Mouse (Mus musculus): ENCODE measurements around the gene Psg16. TPM values are rescaled to one million over a fixed set of nuclear protein-coding genes. Genes with fewer than 3 reads are reported as not detected.

The Psg16 gene
- polyA plus RNA-seq, 1 experiment from 2014 or later = 0.11 TPM

- H3K9me3 ChIP-seq (replicated peaks) = no peaks in the 10 kb centered on the region
- 61% methylated on average over 9 of the region's 9 CpGs for WGBS
- no peak overlapping the region for H3K4me3 ChIP-seq (replicated peaks)
- no peaks in the 10 kb centered on the region for H3K4me1 ChIP-seq
- no peak overlapping the region for H3K4me2 ChIP-seq (replicated peaks)
- no peak for ATAC-seq (ENCODE audit: insufficient number of reproducible peaks, low FRiP score, low TSS enrichment, low read depth)
- H3K36me3 ChIP-seq = peaks cover 85% of the 10 kb centered on the region
- H3K27ac ChIP-seq (replicated peaks) = no peak overlapping the region
- H3K9ac ChIP-seq = no peak overlapping the region
- no peaks in the 10 kb centered on the region for H3K27me3 ChIP-seq
Observed at GRCm38 (mm10) chr7:17038018-17038695, 35.7 kb upstream of the Psg16 start.

DNA sequence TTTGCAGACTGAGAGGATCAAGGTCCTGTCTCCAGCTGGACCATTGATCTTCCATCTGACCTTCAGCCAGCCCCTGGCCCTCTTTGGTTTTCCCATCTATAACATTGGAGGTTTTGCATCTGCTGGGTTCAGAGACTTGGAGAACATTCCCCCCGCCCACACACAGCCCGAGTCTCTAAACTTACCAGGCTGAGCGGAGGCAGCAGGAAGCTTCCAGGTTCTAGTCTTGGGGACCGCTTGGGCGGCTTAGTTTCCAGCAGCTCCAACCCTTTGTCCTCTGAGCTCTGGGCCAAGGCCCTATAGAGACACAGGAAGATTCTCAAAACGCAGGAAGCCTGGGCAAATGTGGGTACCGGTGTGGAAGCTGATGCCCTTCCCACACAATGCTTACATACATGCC is 34.5 kb upstream of the Psg16 start:
- whole genome bisulfite sequencing = 95% methylated on average over 7 of the region's 7 CpGs
- no peaks in the 10 kb centered on the region for H3K9me3 ChIP-seq (replicated peaks)
- peaks cover 85% of the 10 kb centered on the region for H3K36me3 ChIP-seq
- H3K9ac ChIP-seq = no peak overlapping the region
- ATAC-seq (ENCODE audit: insufficient number of reproducible peaks, low FRiP score, low TSS enrichment, low read depth) = no peak
- H3K27me3 ChIP-seq = no peaks in the 10 kb centered on the region
- no peak overlapping the region for H3K4me2 ChIP-seq (replicated peaks)
- no peak overlapping the region for H3K4me3 ChIP-seq (replicated peaks)
- H3K4me1 ChIP-seq = no peaks in the 10 kb centered on the region
- H3K27ac ChIP-seq (replicated peaks) = no peak overlapping the region

- Histone ChIP-seq H3K4me2 (replicated peaks) (no peak overlapping the region), H3K36me3 (peaks cover 72% of the 10 kb centered on the region), H3K27ac (replicated peaks) (no peak overlapping the region), H3K9me3 (replicated peaks) (no peaks in the 10 kb centered on the region), H3K4me1 (0 out of 2 replicates have a peak, but pooled peaks cover 6% of the 10 kb centered on the region), H3K9ac (no peak overlapping the region), H3K27me3 (no peaks in the 10 kb centered on the region), H3K4me3 (replicated peaks) (no peak overlapping the region)
- no peak for ATAC-seq (ENCODE audit: insufficient number of reproducible peaks, low FRiP score, low TSS enrichment, low read depth)
- WGBS = 39% methylated on average over 1 of the region's 1 CpGs
Observed at GRCm38 (mm10) chr7:17045743-17046142, 28.1 kb upstream of the Psg16 start.

DNA sequence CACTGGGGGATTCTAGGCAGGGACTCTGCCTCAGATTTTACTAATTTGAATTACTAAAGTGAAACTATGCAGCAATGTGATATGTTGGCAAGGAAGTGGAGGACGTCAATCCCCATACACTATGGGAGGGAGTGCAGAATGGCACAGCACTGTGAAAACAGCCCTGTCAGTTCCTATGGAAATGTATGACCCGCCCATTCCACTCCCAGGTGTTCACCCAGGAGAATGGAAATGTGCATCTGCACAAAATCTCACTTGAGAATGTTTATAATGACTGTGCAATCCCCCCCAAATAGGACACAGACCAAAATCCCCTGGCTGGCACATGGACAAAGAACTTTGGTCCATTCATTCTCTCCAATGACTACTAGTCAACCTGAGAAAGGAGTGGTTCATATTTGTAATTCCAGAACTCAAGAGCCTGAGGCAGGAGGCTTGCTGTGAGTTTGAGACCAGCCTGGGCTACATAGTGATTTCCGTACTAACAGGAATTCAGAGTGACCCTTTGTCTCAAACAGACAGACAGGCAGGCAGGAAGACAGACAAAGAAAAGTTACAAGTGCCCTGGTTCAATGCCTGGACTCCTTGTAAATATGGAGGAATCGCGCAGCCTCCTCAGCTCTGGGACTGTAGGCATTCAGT is 26.7 kb upstream of the Psg16 start:
- Histone ChIP-seq H3K9me3 (replicated peaks) (no peaks in the 10 kb centered on the region), H3K36me3 (peaks cover 75% of the 10 kb centered on the region), H3K4me2 (replicated peaks) (no peak overlapping the region), H3K27me3 (no peaks in the 10 kb centered on the region), H3K9ac (no peak overlapping the region), H3K4me1 (0 out of 2 replicates have a peak, but pooled peaks cover 8% of the 10 kb centered on the region), H3K27ac (replicated peaks) (no peak overlapping the region), H3K4me3 (replicated peaks) (no peak overlapping the region)
- WGBS = 87% methylated on average over 5 of the region's 5 CpGs
- no peak for ATAC-seq (ENCODE audit: insufficient number of reproducible peaks, low FRiP score, low TSS enrichment, low read depth)

DNA sequence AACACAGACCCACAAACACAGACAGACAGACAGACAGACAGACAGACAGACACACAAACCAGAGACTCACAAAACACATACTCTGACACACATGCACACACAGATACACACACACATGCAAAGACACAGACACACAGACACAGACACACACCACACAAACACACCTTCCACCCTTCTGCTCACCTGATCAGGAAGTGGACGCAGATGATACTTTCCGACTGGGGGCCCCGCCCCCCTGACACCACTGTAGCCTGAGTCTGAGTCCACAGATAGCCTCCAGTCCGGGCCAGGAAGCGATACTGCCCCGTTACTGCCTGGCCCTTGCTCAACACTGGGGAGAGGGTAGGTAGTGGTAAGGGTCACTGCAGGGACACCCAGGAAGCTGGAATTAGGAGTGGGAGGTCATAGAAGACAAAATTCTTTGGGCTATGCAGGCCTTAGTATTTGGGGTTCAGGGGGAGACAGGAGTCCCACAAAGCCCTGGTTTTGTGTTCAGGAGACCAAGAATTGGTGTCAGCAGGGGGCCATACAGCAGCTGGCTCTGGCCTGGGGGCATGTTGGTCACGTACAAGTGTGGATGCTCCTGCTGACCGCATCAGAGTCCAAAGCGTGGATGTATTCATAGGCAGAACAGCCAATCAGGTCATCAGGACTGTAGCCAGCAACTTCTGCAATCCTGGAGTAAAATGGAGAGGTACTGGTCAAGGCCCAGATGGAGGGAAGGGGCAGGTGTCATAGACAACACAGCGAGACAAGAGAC is 25.2 kb upstream of the Psg16 start:
- Histone ChIP-seq H3K36me3 (peaks cover 68% of the 10 kb centered on the region), H3K27me3 (no peaks in the 10 kb centered on the region), H3K9ac (no peak overlapping the region), H3K4me3 (replicated peaks) (no peak overlapping the region), H3K4me2 (replicated peaks) (no peak overlapping the region), H3K27ac (replicated peaks) (no peak overlapping the region), H3K4me1 (0 out of 2 replicates have a peak, but pooled peaks cover 8% of the 10 kb centered on the region), H3K9me3 (replicated peaks) (no peaks in the 10 kb centered on the region)
- WGBS = 83% methylated on average over 10 of the region's 10 CpGs
- ATAC-seq (ENCODE audit: insufficient number of reproducible peaks, low FRiP score, low TSS enrichment, low read depth) = no peak

- Histone ChIP-seq H3K36me3 (peaks cover 63% of the 10 kb centered on the region), H3K27ac (replicated peaks) (no peak overlapping the region), H3K4me1 (peaks cover 9% of the 10 kb centered on the region; the same call in 1 of the 2 replicates), H3K4me3 (replicated peaks) (no peak overlapping the region), H3K9ac (no peak overlapping the region), H3K4me2 (replicated peaks) (no peak overlapping the region), H3K9me3 (replicated peaks) (no peaks in the 10 kb centered on the region), H3K27me3 (no peaks in the 10 kb centered on the region)
- no peak for ATAC-seq (ENCODE audit: insufficient number of reproducible peaks, low FRiP score, low TSS enrichment, low read depth)
- 70% methylated on average over 11 of the region's 11 CpGs for WGBS
Observed at GRCm38 (mm10) chr7:17050491-17050890, 23.3 kb upstream of the Psg16 start.

GRCm38 (mm10) chr7:17050933-17051594 is 22.8 kb upstream of the Psg16 start:
- Histone ChIP-seq H3K36me3 (peaks cover 63% of the 10 kb centered on the region), H3K4me3 (replicated peaks) (no peak overlapping the region), H3K4me1 (peaks cover 12% of the 10 kb centered on the region), H3K27ac (replicated peaks) (no peak overlapping the region), H3K4me2 (replicated peaks) (no peak overlapping the region), H3K9ac (no peak overlapping the region), H3K9me3 (replicated peaks) (no peaks in the 10 kb centered on the region), H3K27me3 (no peaks in the 10 kb centered on the region)
- 14% methylated on average over 14 of the region's 17 CpGs for WGBS
- 0 out of 2 replicates have a peak, but pooled peaks have one; percentile 26 for ATAC-seq (ENCODE audit: insufficient number of reproducible peaks, low FRiP score, low TSS enrichment, low read depth)

GRCm38 (mm10) chr7:17054325-17054989 is 19.4 kb upstream of the Psg16 start:
- no peak for ATAC-seq (ENCODE audit: insufficient number of reproducible peaks, low FRiP score, low TSS enrichment, low read depth)
- 86% methylated on average over 14 of the region's 16 CpGs for WGBS
- Histone ChIP-seq H3K9ac (no peak overlapping the region), H3K27me3 (no peaks in the 10 kb centered on the region), H3K4me2 (replicated peaks) (no peak overlapping the region), H3K4me3 (replicated peaks) (no peak overlapping the region), H3K4me1 (peaks cover 43% of the 10 kb centered on the region), H3K27ac (replicated peaks) (no peak overlapping the region), H3K36me3 (peaks cover 37% of the 10 kb centered on the region), H3K9me3 (replicated peaks) (no peaks in the 10 kb centered on the region)

GRCm38 (mm10) chr7:17055287-17055946 is 18.4 kb upstream of the Psg16 start:
- Histone ChIP-seq H3K4me1 (peaks cover 52% of the 10 kb centered on the region), H3K9ac (no peak overlapping the region), H3K27me3 (no peaks in the 10 kb centered on the region), H3K27ac (replicated peaks) (peak overlapping the region; percentile 97; the same call in 1 of the 2 replicates), H3K36me3 (peaks cover 31% of the 10 kb centered on the region), H3K4me2 (replicated peaks) (peak overlapping the region; percentile 82), H3K9me3 (replicated peaks) (no peaks in the 10 kb centered on the region), H3K4me3 (replicated peaks) (peak overlapping the region; percentile 51)
- ATAC-seq (ENCODE audit: insufficient number of reproducible peaks, low FRiP score, low TSS enrichment, low read depth) = no peak
- 87% methylated on average over 4 of the region's 4 CpGs for WGBS

DNA sequence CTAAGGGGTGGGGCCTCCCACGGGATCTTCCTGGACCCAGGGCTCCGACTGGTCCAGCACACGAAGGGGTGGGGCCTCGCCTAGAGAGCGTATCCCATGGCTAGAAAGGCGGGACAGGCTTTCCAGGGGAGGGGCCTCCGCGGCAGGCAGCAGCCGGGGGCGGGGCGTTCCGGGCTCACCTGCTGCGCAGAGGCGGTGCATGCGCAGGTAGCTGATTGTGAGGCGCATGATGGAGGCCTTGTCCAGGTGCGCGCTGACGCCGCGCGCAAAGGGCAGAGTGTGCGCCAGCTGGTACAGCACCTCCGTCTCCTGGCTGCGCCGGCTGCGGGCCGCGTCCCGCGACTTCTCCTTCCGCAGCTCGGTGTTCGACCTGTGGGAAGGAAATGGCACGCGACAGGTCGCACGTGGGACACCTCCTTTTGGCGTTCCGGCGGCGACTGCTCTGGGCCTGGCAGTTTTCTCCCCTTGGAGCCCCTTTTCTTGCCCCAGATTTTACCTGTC is 17.7 kb upstream of the Psg16 start:
- ATAC-seq (ENCODE audit: insufficient number of reproducible peaks, low FRiP score, low TSS enrichment, low read depth) = peak; percentile 77
- H3K9ac ChIP-seq = peak overlapping the region; percentile 33
- H3K36me3 ChIP-seq = peaks cover 26% of the 10 kb centered on the region
- H3K4me3 ChIP-seq (replicated peaks) = peak overlapping the region; percentile 51
- WGBS = under 1% methylated on average over 42 of the region's 42 CpGs
- H3K27ac ChIP-seq (replicated peaks) = peak overlapping the region; percentile 97
- no peaks in the 10 kb centered on the region for H3K9me3 ChIP-seq (replicated peaks)
- H3K27me3 ChIP-seq = no peaks in the 10 kb centered on the region
- peak overlapping the region; percentile 82 for H3K4me2 ChIP-seq (replicated peaks)
- H3K4me1 ChIP-seq = peaks cover 60% of the 10 kb centered on the region

Measured in embryonic facial prominence, embryonic 15.5 days (tissue).